In genomic region chr10:4481695-4482094, GRCm38 (mm10) we compare ENCODE assay signal across 11 mouse cellular contexts. TPM values are rescaled to one million over a fixed set of nuclear protein-coding genes. Genes with fewer than 3 reads are reported as not detected.
DNase-seq lines count a peak whose midpoint lies in the region; ATAC-seq lines count a peak whose summit lies in the region.
"Had no signal": no experiment of that assay in that cellular context is flagged by ENCODE, and none has a peak within 500 bp of the region (broad histone marks: within the 10 kb centered on the region; RNA-seq: fewer than 3 reads in every experiment).

No protein-coding gene starts in this region.

- 75% methylated on average over 8 of the region's 8 CpGs for WGBS in heart, embryonic 12.5 days
- 83% methylated on average over 8 of the region's 8 CpGs for WGBS in kidney, embryonic 15.5 days

- 0 out of 2 replicates have a peak, but pooled peaks cover 3% of the 10 kb centered on the region for H3K9me3 ChIP-seq in heart, embryonic 12.5 days (replicated peaks)
- H3K9me3 ChIP-seq in kidney, embryonic 15.5 days (replicated peaks), result no peaks in the 10 kb centered on the region
- H3K9me3 ChIP-seq: liver, embryonic 13.5 days had no signal

- DNase-seq in heart, adult 11 months, result peak; percentile 96
- DNase-seq in adipocyte (ENCODE audit: low spot score), result peak; percentile 44
- peak; percentile 36 for DNase-seq in heart, adult 8-10 months (ENCODE audit: low spot score)
- DNase-seq in skeletal muscle tissue, adult 2 months (ENCODE audit: low read depth, low spot score), result peak; percentile 77
- no peak for DNase-seq in cerebellum, postnatal 25 days
- no peak for DNase-seq in right cerebral cortex, adult 2 months (ENCODE audit: low spot score in 2 of 2)
- DNase-seq: liver, embryonic 13.5 days had no signal

- H3K27me3 ChIP-seq in heart, embryonic 12.5 days (replicated peaks), result no peaks in the 10 kb centered on the region
- no peaks in the 10 kb centered on the region for H3K27me3 ChIP-seq in kidney, embryonic 15.5 days
- H3K27me3 ChIP-seq: liver, embryonic 13.5 days had no signal

- no peak overlapping the region for H3K9ac ChIP-seq in heart, embryonic 12.5 days
- H3K9ac ChIP-seq in kidney, embryonic 15.5 days, result no peak overlapping the region
- H3K9ac ChIP-seq: liver, embryonic 13.5 days had no signal

- H3K4me1 ChIP-seq in heart, embryonic 12.5 days (replicated peaks), result no peaks in the 10 kb centered on the region
- 0 out of 2 replicates have a peak, but pooled peaks cover 7% of the 10 kb centered on the region for H3K4me1 ChIP-seq in kidney, embryonic 15.5 days
- H3K4me1 ChIP-seq: liver, embryonic 13.5 days had no signal

- no peak overlapping the region for H3K4me3 ChIP-seq in heart, embryonic 12.5 days
- no peak overlapping the region for H3K4me3 ChIP-seq in kidney, embryonic 15.5 days (replicated peaks)
- H3K4me3 ChIP-seq: liver, embryonic 13.5 days had no signal

- no peak overlapping the region for H3K4me2 ChIP-seq in heart, embryonic 12.5 days
- no peak overlapping the region for H3K4me2 ChIP-seq in kidney, embryonic 15.5 days
- H3K4me2 ChIP-seq: liver, embryonic 13.5 days had no signal

- no peak for ATAC-seq in heart, embryonic 12.5 days (ENCODE audit: insufficient number of reproducible peaks, low FRiP score)
- ATAC-seq in kidney, embryonic 15.5 days (replicated peaks; ENCODE audit: low FRiP score), result no peak

- H3K27ac ChIP-seq in heart, embryonic 12.5 days (ENCODE audit: poor library complexity, severe bottlenecking), result no peak overlapping the region
- H3K27ac ChIP-seq in kidney, embryonic 15.5 days, result no peak overlapping the region
- H3K27ac ChIP-seq: liver, embryonic 13.5 days; stomach, postnatal 0 days had no signal

- no peaks in the 10 kb centered on the region for H3K36me3 ChIP-seq in heart, embryonic 12.5 days
- no peaks in the 10 kb centered on the region for H3K36me3 ChIP-seq in kidney, embryonic 15.5 days
- H3K36me3 ChIP-seq: liver, embryonic 13.5 days had no signal

RNA-seq across cellular contexts. Expression of gene Ccdc170, which starts 0.6 kb away (rescaled TPM):
- polyA plus RNA-seq in heart, embryonic 12.5 days (2016; fragmentation: Nextera tagmentation; extraction: Ambion mirVana), result not detected in 2 replicates
- total RNA-seq in heart, adult 8-10 months (2022), result under 1 TPM; 0.16 to 0.34 (median 0.23) TPM
- 1.5 and 1.8 TPM in 2 replicates for polyA plus RNA-seq in kidney, embryonic 15.5 days (2015; fragmentation: Nextera tagmentation; extraction: Ambion mirVana)
- total RNA-seq: common myeloid progenitor, adult 5-6 weeks had no signal
- polyA plus RNA-seq: liver, embryonic 13.5 days; stomach, postnatal 0 days had no signal

RNA-seq across cellular contexts. Expression of gene Armt1, which starts 49.4 kb away (rescaled TPM):
- 17.5 and 19.4 TPM in 2 replicates for polyA plus RNA-seq in heart, embryonic 12.5 days (2016; fragmentation: Nextera tagmentation; extraction: Ambion mirVana)
- 10 to 100 TPM in 1 of 4 experiments, 1 to 10 TPM in 3; 7.8 to 11.7 (median 9.1) TPM for total RNA-seq in heart, adult 8-10 months (2022)
- polyA plus RNA-seq in kidney, embryonic 15.5 days (2015; fragmentation: Nextera tagmentation; extraction: Ambion mirVana), result 23.3 and 26.1 TPM in 2 replicates

RNA-seq across cellular contexts. Expression of gene Rmnd1, which starts 49.5 kb away (rescaled TPM):
- polyA plus RNA-seq in heart, embryonic 12.5 days (2016; fragmentation: Nextera tagmentation; extraction: Ambion mirVana), result 91.8 and 92.9 TPM in 2 replicates
- 10 to 100 TPM; 62.1 to 76.7 (median 69.4) TPM for total RNA-seq in heart, adult 8-10 months (2022)
- 56.9 and 59.8 TPM in 2 replicates for polyA plus RNA-seq in kidney, embryonic 15.5 days (2015; fragmentation: Nextera tagmentation; extraction: Ambion mirVana)

Comparison
In these comparisons a context has a peak if more than half of its experiments do, and no peak if none do; other contexts are left out.
1. DNase-seq: peak in heart, adult 11 months (single experiment), adipocyte (single experiment), heart, adult 8-10 months (single experiment) and skeletal muscle tissue, adult 2 months (single experiment); none in cerebellum, postnatal 25 days (0 of 2) and right cerebral cortex, adult 2 months (0 of 2).